Mouse (Mus musculus): ENCODE data around the gene Dnmt1. TPM values are rescaled to one million over a fixed set of nuclear protein-coding genes. Genes with fewer than 3 reads are reported as not detected.
"Not testable (repeated sequence)": the region's sequence is repeated elsewhere in the genome, so short reads cannot be mapped to it uniquely, and the experiment has no call there.

Gene Dnmt1
- total RNA-seq (2021), result 10 to 100 TPM; 33.6 to 34.9 TPM
- long read RNA-seq, experiment 1, full-length matches to known transcripts, result 4 of 13 reads
- long read RNA-seq, experiment 1, partial matches to known transcripts, result 5 of 13 reads
- long read RNA-seq, experiment 1, other reads (novel, unspliced or antisense), result 4 of 13 reads
- long read RNA-seq, experiment 2, partial matches to known transcripts, result 25 of 27 reads
- long read RNA-seq, experiment 2, other reads (novel, unspliced or antisense), result 2 of 27 reads

GRCm38 (mm10) chr9:20959430-20959938, at the start of gene Dnmt1:
TSS of gene Dnmt1 (minus strand) at chr9:20959888.
- no peak for DNase-seq (ENCODE audit: low spot score in 2 of 2)

- no peak for DNase-seq (ENCODE audit: low spot score in 2 of 2)
Observed at GRCm38 (mm10) chr9:21008007-21008406, 48.3 kb upstream of the Dnmt1 start.

GRCm38 (mm10) chr9:21007313-21007952, 47.7 kb upstream of the Dnmt1 start:
- no peak for DNase-seq (ENCODE audit: low spot score in 2 of 2)

GRCm38 (mm10) chr9:21002627-21003551, 43.2 kb upstream of the Dnmt1 start, which contains the start of gene Mrpl4:
TSS of gene Mrpl4 (plus strand) at chr9:21002738.
- DNase-seq (ENCODE audit: low spot score in 2 of 2), result peak; percentile 88 to 89

GRCm38 (mm10) chr9:21002270-21002626, 42.6 kb upstream of the Dnmt1 start:
- no peak for DNase-seq (ENCODE audit: low spot score in 2 of 2)

GRCm38 (mm10) chr9:21001651-21002200, 42.0 kb upstream of the Dnmt1 start:
- DNase-seq (ENCODE audit: low spot score in 2 of 2), result no peak

GRCm38 (mm10) chr9:21000811-21001210, 41.1 kb upstream of the Dnmt1 start:
- no peak for DNase-seq (ENCODE audit: low spot score in 2 of 2)

GRCm38 (mm10) chr9:20998337-20998736, 38.6 kb upstream of the Dnmt1 start:
- DNase-seq (ENCODE audit: low spot score in 2 of 2), result not testable (repeated sequence)

- no peak for DNase-seq (ENCODE audit: low spot score in 2 of 2)
Observed at GRCm38 (mm10) chr9:20997065-20997464, 37.4 kb upstream of the Dnmt1 start.

GRCm38 (mm10) chr9:20995069-20995468, 35.4 kb upstream of the Dnmt1 start:
- no peak for DNase-seq (ENCODE audit: low spot score in 2 of 2)

- DNase-seq (ENCODE audit: low spot score in 2 of 2), result no peak
Observed at GRCm38 (mm10) chr9:20993165-20993898, 33.6 kb upstream of the Dnmt1 start.

- DNase-seq (ENCODE audit: low spot score in 2 of 2), result no peak
Observed at GRCm38 (mm10) chr9:20991587-20991986, 31.9 kb upstream of the Dnmt1 start.

- no peak for DNase-seq (ENCODE audit: low spot score in 2 of 2)
Observed at GRCm38 (mm10) chr9:20990861-20991260, 31.2 kb upstream of the Dnmt1 start.

- no peak for DNase-seq (ENCODE audit: low spot score in 2 of 2)
Observed at GRCm38 (mm10) chr9:20987953-20988352, 28.3 kb upstream of the Dnmt1 start.

- DNase-seq (ENCODE audit: low spot score in 2 of 2), result no peak
Observed at GRCm38 (mm10) chr9:20986952-20987686, 27.4 kb upstream of the Dnmt1 start.

GRCm38 (mm10) chr9:20983169-20983568, 23.5 kb upstream of the Dnmt1 start:
- no peak for DNase-seq (ENCODE audit: low spot score in 2 of 2)

- no peak for DNase-seq (ENCODE audit: low spot score in 2 of 2)
Observed at GRCm38 (mm10) chr9:20982171-20982570, 22.5 kb upstream of the Dnmt1 start.

- DNase-seq (ENCODE audit: low spot score in 2 of 2), result no peak
Observed at GRCm38 (mm10) chr9:20979769-20980168, 20.1 kb upstream of the Dnmt1 start.

- no peak for DNase-seq (ENCODE audit: low spot score in 2 of 2)
Observed at GRCm38 (mm10) chr9:20979181-20979580, 19.5 kb upstream of the Dnmt1 start.

Data from adrenal gland, adult 18-20 months (tissue).